Mouse (Mus musculus): ENCODE results near the gene Kcnt2. TPM values are rescaled to one million over a fixed set of nuclear protein-coding genes. Genes with fewer than 3 reads are reported as not detected.

The Kcnt2 gene
- polyA plus RNA-seq, 1 experiment from 2014 or later, result 1.9 TPM

GRCm38 (mm10) chr1:140333702-140334101, 87.7 kb downstream of the Kcnt2 start:
- no peaks in the 10 kb centered on the region for H3K9me3 ChIP-seq (replicated peaks; ENCODE audit: control insufficient read depth, low read length)
- no peak overlapping the region for H3K9ac ChIP-seq (ENCODE audit: low read length)
- no peak overlapping the region for H3K27ac ChIP-seq (ENCODE audit: low read depth, low read length)
- no peak for ATAC-seq
- no peak overlapping the region for H3K4me3 ChIP-seq (ENCODE audit: low read depth, low read length)
- no peaks in the 10 kb centered on the region for H3K4me1 ChIP-seq (ENCODE audit: control insufficient read depth, insufficient read depth, low read length)
- no peaks in the 10 kb centered on the region for H3K36me3 ChIP-seq (ENCODE audit: control insufficient read depth, insufficient read depth, low read length)
- no peak overlapping the region for H3K4me2 ChIP-seq (ENCODE audit: low read length)
- H3K27me3 ChIP-seq (replicated peaks; ENCODE audit: control insufficient read depth, insufficient read depth, low read length), result no peaks in the 10 kb centered on the region
- WGBS, result 87% methylated on average over 3 of the region's 3 CpGs
- DNase-seq (ENCODE audit: low spot score), result no peak

GRCm38 (mm10) chr1:140338417-140338816, 92.5 kb downstream of the Kcnt2 start:
- Histone ChIP-seq H3K4me1 (ENCODE audit: control insufficient read depth, insufficient read depth, low read length) (no peaks in the 10 kb centered on the region), H3K4me2 (ENCODE audit: low read length) (no peak overlapping the region), H3K9ac (ENCODE audit: low read length) (no peak overlapping the region), H3K27me3 (replicated peaks; ENCODE audit: control insufficient read depth, insufficient read depth, low read length) (no peaks in the 10 kb centered on the region), H3K4me3 (ENCODE audit: low read depth, low read length) (no peak overlapping the region), H3K27ac (ENCODE audit: low read depth, low read length) (no peak overlapping the region), H3K36me3 (ENCODE audit: control insufficient read depth, insufficient read depth, low read length) (no peaks in the 10 kb centered on the region), H3K9me3 (replicated peaks; ENCODE audit: control insufficient read depth, low read length) (no peaks in the 10 kb centered on the region)
- no peak for ATAC-seq
- no peak for DNase-seq (ENCODE audit: low spot score)

GRCm38 (mm10) chr1:140339368-140339767, 93.4 kb downstream of the Kcnt2 start:
- Histone ChIP-seq H3K4me1 (ENCODE audit: control insufficient read depth, insufficient read depth, low read length) (no peaks in the 10 kb centered on the region), H3K4me3 (ENCODE audit: low read depth, low read length) (no peak overlapping the region), H3K9ac (ENCODE audit: low read length) (no peak overlapping the region), H3K36me3 (ENCODE audit: control insufficient read depth, insufficient read depth, low read length) (no peaks in the 10 kb centered on the region), H3K4me2 (ENCODE audit: low read length) (no peak overlapping the region), H3K27ac (ENCODE audit: low read depth, low read length) (no peak overlapping the region), H3K9me3 (replicated peaks; ENCODE audit: control insufficient read depth, low read length) (no peaks in the 10 kb centered on the region), H3K27me3 (replicated peaks; ENCODE audit: control insufficient read depth, insufficient read depth, low read length) (no peaks in the 10 kb centered on the region)
- DNase-seq (ENCODE audit: low spot score) (no peak), ATAC-seq (no peak)
- WGBS, result 84% methylated on average over 4 of the region's 4 CpGs

- no peak overlapping the region for H3K9ac ChIP-seq (ENCODE audit: low read length)
- H3K27me3 ChIP-seq (replicated peaks; ENCODE audit: control insufficient read depth, insufficient read depth, low read length), result no peaks in the 10 kb centered on the region
- no peak for ATAC-seq
- no peak overlapping the region for H3K4me3 ChIP-seq (ENCODE audit: low read depth, low read length)
- 89% methylated on average over 2 of the region's 2 CpGs for WGBS
- H3K4me2 ChIP-seq (ENCODE audit: low read length), result no peak overlapping the region
- no peak for DNase-seq (ENCODE audit: low spot score)
- H3K36me3 ChIP-seq (ENCODE audit: control insufficient read depth, insufficient read depth, low read length), result no peaks in the 10 kb centered on the region
- no peaks in the 10 kb centered on the region for H3K4me1 ChIP-seq (ENCODE audit: control insufficient read depth, insufficient read depth, low read length)
- no peaks in the 10 kb centered on the region for H3K9me3 ChIP-seq (replicated peaks; ENCODE audit: control insufficient read depth, low read length)
- no peak overlapping the region for H3K27ac ChIP-seq (ENCODE audit: low read depth, low read length)
These were observed 118.8 kb downstream of the Kcnt2 start for GRCm38 (mm10) chr1:140364787-140365186.

GRCm38 (mm10) chr1:140373532-140373931, 127.6 kb downstream of the Kcnt2 start:
- Histone ChIP-seq H3K4me1 (ENCODE audit: control insufficient read depth, insufficient read depth, low read length) (no peaks in the 10 kb centered on the region), H3K27ac (ENCODE audit: low read depth, low read length) (no peak overlapping the region), H3K9ac (ENCODE audit: low read length) (no peak overlapping the region), H3K27me3 (replicated peaks; ENCODE audit: control insufficient read depth, insufficient read depth, low read length) (no peaks in the 10 kb centered on the region), H3K9me3 (replicated peaks; ENCODE audit: control insufficient read depth, low read length) (no peaks in the 10 kb centered on the region), H3K4me2 (ENCODE audit: low read length) (no peak overlapping the region), H3K36me3 (ENCODE audit: control insufficient read depth, insufficient read depth, low read length) (no peaks in the 10 kb centered on the region), H3K4me3 (ENCODE audit: low read depth, low read length) (no peak overlapping the region)
- 67% methylated on average over 1 of the region's 1 CpGs for WGBS
- no peak for DNase-seq (ENCODE audit: low spot score)
- ATAC-seq, result no peak

GRCm38 (mm10) chr1:140378791-140379190, 132.8 kb downstream of the Kcnt2 start:
- WGBS, result 76% methylated on average over 2 of the region's 2 CpGs
- ATAC-seq (no peak), DNase-seq (ENCODE audit: low spot score) (no peak)
- no peaks in the 10 kb centered on the region for H3K36me3 ChIP-seq (ENCODE audit: control insufficient read depth, insufficient read depth, low read length)
- no peak overlapping the region for H3K27ac ChIP-seq (ENCODE audit: low read depth, low read length)
- no peak overlapping the region for H3K4me3 ChIP-seq (ENCODE audit: low read depth, low read length)
- H3K4me2 ChIP-seq (ENCODE audit: low read length), result no peak overlapping the region
- no peaks in the 10 kb centered on the region for H3K4me1 ChIP-seq (ENCODE audit: control insufficient read depth, insufficient read depth, low read length)
- no peak overlapping the region for H3K9ac ChIP-seq (ENCODE audit: low read length)
- no peaks in the 10 kb centered on the region for H3K9me3 ChIP-seq (replicated peaks; ENCODE audit: control insufficient read depth, low read length)
- no peaks in the 10 kb centered on the region for H3K27me3 ChIP-seq (replicated peaks; ENCODE audit: control insufficient read depth, insufficient read depth, low read length)

- ATAC-seq (no peak), DNase-seq (ENCODE audit: low spot score) (no peak)
- no peaks in the 10 kb centered on the region for H3K9me3 ChIP-seq (replicated peaks; ENCODE audit: control insufficient read depth, low read length)
- H3K4me3 ChIP-seq (ENCODE audit: low read depth, low read length), result no peak overlapping the region
- 44% methylated on average over 2 of the region's 2 CpGs for WGBS
- no peaks in the 10 kb centered on the region for H3K27me3 ChIP-seq (replicated peaks; ENCODE audit: control insufficient read depth, insufficient read depth, low read length)
- H3K27ac ChIP-seq (ENCODE audit: low read depth, low read length), result no peak overlapping the region
- no peak overlapping the region for H3K9ac ChIP-seq (ENCODE audit: low read length)
- no peak overlapping the region for H3K4me2 ChIP-seq (ENCODE audit: low read length)
- no peaks in the 10 kb centered on the region for H3K4me1 ChIP-seq (ENCODE audit: control insufficient read depth, insufficient read depth, low read length)
- no peaks in the 10 kb centered on the region for H3K36me3 ChIP-seq (ENCODE audit: control insufficient read depth, insufficient read depth, low read length)
These were observed 133.6 kb downstream of the Kcnt2 start for GRCm38 (mm10) chr1:140379526-140379925.

- no peak overlapping the region for H3K9ac ChIP-seq (ENCODE audit: low read length)
- H3K27ac ChIP-seq (ENCODE audit: low read depth, low read length), result no peak overlapping the region
- no peaks in the 10 kb centered on the region for H3K36me3 ChIP-seq (ENCODE audit: control insufficient read depth, insufficient read depth, low read length)
- no peak for DNase-seq (ENCODE audit: low spot score)
- no peak overlapping the region for H3K4me2 ChIP-seq (ENCODE audit: low read length)
- WGBS, result 84% methylated on average over 3 of the region's 3 CpGs
- no peaks in the 10 kb centered on the region for H3K27me3 ChIP-seq (replicated peaks; ENCODE audit: control insufficient read depth, insufficient read depth, low read length)
- H3K9me3 ChIP-seq (replicated peaks; ENCODE audit: control insufficient read depth, low read length), result no peaks in the 10 kb centered on the region
- H3K4me3 ChIP-seq (ENCODE audit: low read depth, low read length), result no peak overlapping the region
- no peak for ATAC-seq
- H3K4me1 ChIP-seq (ENCODE audit: control insufficient read depth, insufficient read depth, low read length), result no peaks in the 10 kb centered on the region
These were observed 135.1 kb downstream of the Kcnt2 start for GRCm38 (mm10) chr1:140381093-140381492.

- Histone ChIP-seq H3K4me2 (ENCODE audit: low read length) (no peak overlapping the region), H3K9me3 (replicated peaks; ENCODE audit: control insufficient read depth, low read length) (no peaks in the 10 kb centered on the region), H3K27ac (ENCODE audit: low read depth, low read length) (no peak overlapping the region), H3K36me3 (ENCODE audit: control insufficient read depth, insufficient read depth, low read length) (no peaks in the 10 kb centered on the region), H3K9ac (ENCODE audit: low read length) (no peak overlapping the region), H3K4me3 (ENCODE audit: low read depth, low read length) (no peak overlapping the region), H3K27me3 (replicated peaks; ENCODE audit: control insufficient read depth, insufficient read depth, low read length) (no peaks in the 10 kb centered on the region), H3K4me1 (ENCODE audit: control insufficient read depth, insufficient read depth, low read length) (no peaks in the 10 kb centered on the region)
- 46% methylated on average over 4 of the region's 4 CpGs for WGBS
- ATAC-seq (no peak), DNase-seq (ENCODE audit: low spot score) (peak; percentile 44)
These were observed 144.3 kb downstream of the Kcnt2 start for GRCm38 (mm10) chr1:140390301-140390700.

GRCm38 (mm10) chr1:140397756-140398155, 151.8 kb downstream of the Kcnt2 start:
- no peak overlapping the region for H3K4me3 ChIP-seq (ENCODE audit: low read depth, low read length)
- H3K36me3 ChIP-seq (ENCODE audit: control insufficient read depth, insufficient read depth, low read length), result no peaks in the 10 kb centered on the region
- H3K9me3 ChIP-seq (replicated peaks; ENCODE audit: control insufficient read depth, low read length), result no peaks in the 10 kb centered on the region
- no peak overlapping the region for H3K9ac ChIP-seq (ENCODE audit: low read length)
- ATAC-seq, result no peak
- H3K27me3 ChIP-seq (replicated peaks; ENCODE audit: control insufficient read depth, insufficient read depth, low read length), result no peaks in the 10 kb centered on the region
- no peak overlapping the region for H3K4me2 ChIP-seq (ENCODE audit: low read length)
- H3K4me1 ChIP-seq (ENCODE audit: control insufficient read depth, insufficient read depth, low read length), result no peaks in the 10 kb centered on the region
- H3K27ac ChIP-seq (ENCODE audit: low read depth, low read length), result no peak overlapping the region
- DNase-seq (ENCODE audit: low spot score), result no peak
